Mouse (Mus musculus): Measurements from ENCODE around the gene Ufc1.

DNA sequence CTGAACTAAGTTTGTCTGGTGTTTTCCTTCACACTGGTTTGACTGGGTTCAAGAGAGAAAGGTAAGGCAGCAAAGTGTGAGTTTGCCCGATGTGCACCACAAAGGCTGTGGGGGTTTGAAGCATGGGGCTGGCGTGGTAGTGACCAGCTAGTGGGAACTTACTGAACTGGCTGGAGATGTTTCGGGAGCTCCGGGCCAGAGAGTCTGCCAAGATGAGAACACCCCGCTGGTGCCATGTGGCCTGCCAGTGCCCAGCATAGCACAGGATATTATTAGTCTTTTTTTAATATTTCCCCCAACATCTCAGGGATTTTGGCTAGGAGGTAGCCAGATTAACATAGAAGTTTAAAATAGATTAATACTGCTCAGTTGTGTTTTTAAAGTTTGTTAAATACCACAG is 25.3 kb upstream of the Ufc1 start:
- TF ChIP-seq GATA1 (IDR thresholded peaks at IDR 0.05; ENCODE audit: borderline replicate concordance, low read length), result no peak
- no peak for TF ChIP-seq FLI1 (IDR thresholded peaks at IDR 0.05; ENCODE audit: low read length)

Measured in megakaryocyte, embryonic 14.5 days (primary cell).